Mouse (Mus musculus) ES-E14 (cell line): ENCODE results near the gene Armc3. TPM values are rescaled to one million over a fixed set of nuclear protein-coding genes. Genes with fewer than 3 reads are reported as not detected.

ENCODE experiments used
- DNase-seq: peaks from one replicate; pipeline ENCODE4 v3.0.0-alpha.2; 2013; ENCODE audit warnings: low read depth, low spot score
- H3K27ac ChIP-seq: 2 replicates; pipeline ENCODE4 v1.5.1; 2012; ENCODE audit warnings: low read depth, mild to moderate bottlenecking, low read length, moderate library complexity, mixed read lengths; ENCODE audit not compliant: poor library complexity, insufficient read depth, severe bottlenecking
- H3K36me3 ChIP-seq: 2 replicates; pipeline ENCODE4 v1.6.1; 2012; ENCODE audit warnings: mild to moderate bottlenecking, low read length, moderate library complexity, mixed read lengths; ENCODE audit not compliant: control insufficient read depth, poor library complexity, insufficient read depth, severe bottlenecking
- H3K4me1 ChIP-seq, 2 experiments: fragments of 150-350 bp in 1 of 2; sonication (generic) in 1 of 2; 2 replicates each; pipeline ENCODE4 v1.6.1; 2012; ENCODE audit warnings: low read length in 2 of 2, mild to moderate bottlenecking in 1 of 2, mixed read lengths in 1 of 2; ENCODE audit not compliant: control insufficient read depth in 2 of 2, insufficient read depth in 2 of 2, poor library complexity in 1 of 2
- H3K4me3 ChIP-seq, 2 experiments: fragments of 150-350 bp in 1 of 2; sonication (generic) in 1 of 2; 2 replicates each; pipeline ENCODE4 v1.5.1; 2012; ENCODE audit warnings: low read length in 2 of 2, low read depth in 1 of 2, mild to moderate bottlenecking in 1 of 2, mixed read lengths in 1 of 2; ENCODE audit not compliant: insufficient read depth in 1 of 2, poor library complexity in 1 of 2, severe bottlenecking in 1 of 2
- H3K9ac ChIP-seq: 2 replicates; pipeline ENCODE4 v1.6.1; 2012; ENCODE audit warnings: low read depth, mild to moderate bottlenecking, low read length, mixed read lengths; ENCODE audit not compliant: poor library complexity, insufficient read depth, severe bottlenecking
- H3K9me3 ChIP-seq: fragments of 150-350 bp; sonication (generic); 2 replicates; pipeline ENCODE4 v1.6.1; 2012; ENCODE audit warnings: low read depth, mild to moderate bottlenecking, low read length; ENCODE audit not compliant: control insufficient read depth, insufficient read depth
- CHD2 ChIP-seq: IDR thresholded peaks from 2 replicates; pipeline ENCODE4 v1.6.1; 2014; ENCODE audit warnings: mild to moderate bottlenecking, low read depth, low read length, inconsistent platforms
- HCFC1 ChIP-seq: IDR thresholded peaks from 2 replicates; pipeline ENCODE4 v1.6.1; 2012; ENCODE audit warnings: low read length, inconsistent platforms, borderline replicate concordance; ENCODE audit not compliant: insufficient read depth
- MAFK ChIP-seq: IDR thresholded peaks from 2 replicates; pipeline ENCODE4 v1.6.1; 2014; ENCODE audit warnings: mild to moderate bottlenecking, low read depth, low read length, inconsistent platforms; ENCODE audit not compliant: insufficient read depth
- ZC3H11A ChIP-seq: IDR thresholded peaks from 2 replicates; pipeline ENCODE4 v1.6.1; 2012; ENCODE audit warnings: low read depth, mild to moderate bottlenecking, inconsistent platforms, low read length, borderline replicate concordance
- ZNF384 ChIP-seq: IDR thresholded peaks from 2 replicates; pipeline ENCODE4 v1.6.1; 2012; ENCODE audit warnings: low read depth, low read length, inconsistent platforms
- in situ Hi-C, 2 experiments: fragments of 600-800 bp; cut with MboI; formaldehyde crosslinking; loops; one replicate each; pipeline ENCODE4 v1.15.1; 2025; ENCODE audit warnings: low sequenced_read_pairs in 2 of 2, inconsistent platforms in 1 of 2; ENCODE audit not compliant: unreplicated experiment in 2 of 2
- total RNA-seq: library from RNA; depleted of rRNA; stranded (reverse); fragments of 300-350 nt; gene quantifications from 2 replicates; pipeline ENCODE4 v1.2.3, GENCODE M21; 2012

Gene Armc3
- total RNA-seq, 1 experiment, result 0.09 TPM

DNA sequence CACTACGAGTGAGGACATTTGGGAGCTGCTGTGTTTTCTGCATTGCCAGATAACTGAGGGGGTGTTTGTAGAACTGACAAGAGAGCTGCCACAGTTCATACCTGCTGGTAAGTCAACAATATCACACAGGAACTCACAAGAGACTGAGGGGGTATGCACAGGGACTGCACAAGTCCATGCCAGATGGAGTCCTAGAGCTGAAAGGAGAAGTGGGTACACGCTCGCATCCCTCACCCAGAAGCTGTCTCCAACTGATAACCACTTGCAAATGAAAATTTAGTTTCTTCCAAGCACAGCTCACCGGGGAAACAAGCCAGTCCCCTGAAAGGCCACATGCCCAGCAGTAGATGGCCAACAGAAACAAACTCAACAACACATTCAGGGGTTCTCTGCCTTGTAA, 119.4 kb downstream of the Armc3 start:
- Histone ChIP-seq H3K9me3 (no peaks in the 10 kb centered on the region), H3K9ac (no peak overlapping the region), H3K4me1 (no peaks in the 10 kb centered on the region), H3K4me3 (no peak overlapping the region), H3K27ac (no peak overlapping the region), H3K36me3 (no peaks in the 10 kb centered on the region)
- DNase-seq, result no peak
- TF ChIP-seq ZNF384 (no peak), MAFK (no peak), HCFC1 (no peak), CHD2 (no peak), ZC3H11A (no peak)
- in situ Hi-C loops, result no loop called here

DNA sequence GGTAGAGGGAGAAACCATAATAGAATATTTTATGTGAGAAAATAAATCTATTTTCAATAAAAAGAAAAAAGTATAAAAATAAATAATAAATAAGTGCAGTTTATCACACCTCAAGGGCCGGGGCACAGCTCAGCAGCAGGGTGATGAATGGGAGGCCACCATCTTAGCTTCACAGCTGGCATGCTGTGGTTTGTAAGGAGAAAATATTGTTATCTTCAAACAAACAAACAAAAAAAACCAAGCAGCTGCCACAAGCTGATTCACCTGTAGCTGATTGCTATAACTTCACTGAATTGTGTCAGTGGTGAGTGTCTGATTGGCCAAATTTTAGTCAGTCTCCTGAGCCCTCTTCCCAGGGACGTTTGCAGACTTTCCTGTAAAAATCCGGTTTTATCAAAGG, 120.2 kb downstream of the Armc3 start:
- Histone ChIP-seq H3K9ac (no peak overlapping the region), H3K4me3 (no peak overlapping the region), H3K4me1 (no peaks in the 10 kb centered on the region), H3K36me3 (no peaks in the 10 kb centered on the region), H3K27ac (no peak overlapping the region), H3K9me3 (no peaks in the 10 kb centered on the region)
- DNase-seq, result no peak
- in situ Hi-C loops, result no loop called here
- TF ChIP-seq HCFC1, result no peak
- no peak for TF ChIP-seq ZNF384
- TF ChIP-seq ZC3H11A, result no peak
- TF ChIP-seq CHD2, result no peak
- no peak for TF ChIP-seq MAFK

DNA sequence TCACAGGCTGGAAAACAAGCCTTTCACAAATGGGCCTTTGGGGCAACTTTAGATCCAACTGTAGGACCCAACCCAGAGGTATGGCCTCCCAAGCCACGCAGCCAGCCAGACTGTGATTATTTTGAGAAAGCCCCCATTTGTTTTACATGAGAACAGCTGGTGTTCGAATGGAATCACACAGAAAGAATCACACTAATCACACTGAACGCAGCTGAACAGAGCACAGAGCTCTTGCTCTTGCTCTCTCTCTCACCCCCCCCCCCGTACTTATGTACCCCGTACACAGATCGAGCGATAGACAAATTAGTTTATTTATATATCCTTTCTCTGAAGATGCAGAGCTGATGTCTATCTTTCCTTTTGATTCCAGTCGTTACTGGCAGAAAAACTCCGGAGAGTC, 123.3 kb downstream of the Armc3 start:
- Histone ChIP-seq H3K9ac (no peak overlapping the region), H3K4me3 (no peak overlapping the region), H3K36me3 (no peaks in the 10 kb centered on the region), H3K9me3 (no peaks in the 10 kb centered on the region), H3K27ac (no peak overlapping the region), H3K4me1 (no peaks in the 10 kb centered on the region)
- TF ChIP-seq ZNF384 (no peak), HCFC1 (no peak), ZC3H11A (no peak), CHD2 (no peak), MAFK (no peak)
- in situ Hi-C loops, result no loop called here
- DNase-seq, result no peak

DNA sequence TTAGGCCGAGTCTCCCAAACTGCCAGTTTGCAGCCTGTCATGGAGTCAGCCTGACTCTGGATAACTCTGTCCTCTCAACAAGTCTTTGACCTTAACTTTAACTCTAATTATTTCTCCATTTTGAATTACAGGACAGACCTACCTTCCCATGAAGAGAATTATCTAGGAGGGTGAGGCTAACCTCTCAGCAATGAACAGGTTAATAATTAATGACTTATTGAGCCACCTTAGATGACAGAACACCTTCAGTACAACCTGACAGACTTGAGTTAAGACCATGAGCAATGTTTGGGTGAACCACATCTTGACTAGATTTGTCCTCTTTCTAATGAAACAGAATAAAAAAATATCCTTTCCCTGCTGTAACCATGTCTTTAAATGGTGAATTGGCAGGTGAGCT, 127.3 kb downstream of the Armc3 start:
- H3K9me3 ChIP-seq, result no peaks in the 10 kb centered on the region
- no peak for DNase-seq
- in situ Hi-C loops, result no loop called here

DNA sequence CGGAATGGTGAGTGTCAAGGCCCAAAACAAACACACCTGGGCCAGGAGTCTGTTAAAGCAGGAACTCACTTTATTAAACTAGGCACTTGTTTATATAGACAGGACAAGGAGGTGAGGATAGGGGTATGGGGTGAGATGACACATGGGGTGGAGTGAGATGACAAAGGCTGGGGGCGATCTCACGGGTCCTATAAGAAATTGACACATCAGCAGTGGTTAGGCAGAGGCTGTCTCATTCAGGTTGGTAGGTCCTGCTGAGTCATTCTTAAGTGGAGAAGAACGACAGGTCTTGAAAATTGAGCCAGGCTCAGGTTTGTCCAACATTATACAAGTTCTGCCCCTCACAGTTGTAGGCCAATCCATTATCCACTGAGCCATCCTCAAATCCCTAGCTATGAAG, 128.7 kb downstream of the Armc3 start:
- H3K9ac ChIP-seq, result no peak overlapping the region
- no peak for DNase-seq
- no peaks in the 10 kb centered on the region for H3K4me1 ChIP-seq
- in situ Hi-C loops, result no loop called here
- no peaks in the 10 kb centered on the region for H3K36me3 ChIP-seq
- TF ChIP-seq MAFK (no peak), ZNF384 (no peak), ZC3H11A (no peak), HCFC1 (no peak), CHD2 (no peak)
- H3K27ac ChIP-seq, result no peak overlapping the region
- H3K4me3 ChIP-seq, result no peak overlapping the region
- H3K9me3 ChIP-seq, result no peaks in the 10 kb centered on the region

More for the DNA sequence above, 127.3 kb downstream of the Armc3 start:
- H3K36me3 ChIP-seq, result no peaks in the 10 kb centered on the region
- no peak overlapping the region for H3K27ac ChIP-seq
- TF ChIP-seq MAFK, result no peak
- H3K4me1 ChIP-seq, result no peaks in the 10 kb centered on the region
- H3K4me3 ChIP-seq, result no peak overlapping the region
- no peak overlapping the region for H3K9ac ChIP-seq
